Comparison of ENCODE assay signal across 23 mouse cellular contexts in the genomic region with DNA sequence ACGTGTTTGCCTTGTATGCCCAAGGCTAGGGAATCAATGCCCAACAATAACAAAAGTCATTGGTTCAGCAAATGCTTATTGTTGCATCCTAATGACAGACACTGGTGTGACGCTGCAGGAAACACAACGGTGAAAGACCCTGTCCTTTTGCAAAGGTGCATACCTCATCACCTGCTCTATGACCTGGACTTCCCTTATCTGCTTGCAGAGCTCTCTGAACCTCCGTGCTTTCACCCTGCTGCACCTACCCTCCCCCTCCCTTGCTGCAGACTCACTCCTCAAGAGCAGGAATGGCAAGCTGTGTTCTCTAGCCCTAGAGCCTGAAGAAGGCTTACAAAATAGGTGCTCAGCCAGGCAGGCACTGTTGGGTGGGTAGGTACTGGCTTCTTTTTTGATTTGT. TPM values are rescaled to one million over a fixed set of nuclear protein-coding genes. Genes with fewer than 3 reads are reported as not detected.
DNase-seq lines count a peak whose midpoint lies in the region; ATAC-seq and TF ChIP-seq lines count a peak whose summit lies in the region.
"Had no signal": no experiment of that assay in that cellular context is flagged by ENCODE, and none has a peak within 500 bp of the region (broad histone marks: within the 10 kb centered on the region; RNA-seq: fewer than 3 reads in every experiment).

No protein-coding gene starts in this region.

- 0 out of 2 replicates have a peak, but pooled peaks have one; percentile 9 for ATAC-seq in liver, postnatal 0 days
- no peak for ATAC-seq in liver, embryonic 12.5 days
- peak; percentile 64 for ATAC-seq in intestine, postnatal 0 days
- ATAC-seq in stomach, embryonic 16.5 days (ENCODE audit: insufficient read depth, low FRiP score): peak; percentile 51; the same call in 1 of the 2 replicates
- no peak for ATAC-seq in heart, embryonic 11.5 days (replicated peaks; ENCODE audit: insufficient number of reproducible peaks, low FRiP score, low TSS enrichment)
- ATAC-seq: CD4-positive, CD25-positive, alpha-beta regulatory T cell, adult 4 months; forebrain, embryonic 15.5 days had no signal

- H3K4me2 ChIP-seq in liver, postnatal 0 days (ENCODE audit: low read depth, low read length): no peak overlapping the region
- H3K4me2 ChIP-seq in liver, embryonic 12.5 days: no peak overlapping the region
- H3K4me2 ChIP-seq in intestine, postnatal 0 days (replicated peaks; ENCODE audit: low read depth): no peak overlapping the region
- no peak overlapping the region for H3K4me2 ChIP-seq in stomach, embryonic 16.5 days (ENCODE audit: low read depth, low read length)
- H3K4me2 ChIP-seq in heart, embryonic 11.5 days: no peak overlapping the region
- H3K4me2 ChIP-seq: embryonic facial prominence, embryonic 12.5 days; embryonic facial prominence, embryonic 15.5 days; forebrain, embryonic 15.5 days; hindbrain, embryonic 12.5 days; hindbrain, embryonic 15.5 days had no signal

- no peaks in the 10 kb centered on the region for H3K27me3 ChIP-seq in liver, postnatal 0 days (ENCODE audit: insufficient read depth, low read length)
- no peaks in the 10 kb centered on the region for H3K27me3 ChIP-seq in liver, embryonic 12.5 days (replicated peaks)
- H3K27me3 ChIP-seq in intestine, postnatal 0 days (replicated peaks; ENCODE audit: control insufficient read depth, insufficient read depth, low read length): no peaks in the 10 kb centered on the region
- no peaks in the 10 kb centered on the region for H3K27me3 ChIP-seq in stomach, embryonic 16.5 days (ENCODE audit: control insufficient read depth, insufficient read depth, low read length)
- H3K27me3 ChIP-seq in heart, embryonic 11.5 days (ENCODE audit: control insufficient read depth, insufficient read depth, low read length): no peaks in the 10 kb centered on the region
- H3K27me3 ChIP-seq: embryonic facial prominence, embryonic 12.5 days; embryonic facial prominence, embryonic 15.5 days; forebrain, embryonic 15.5 days; hindbrain, embryonic 12.5 days; hindbrain, embryonic 15.5 days had no signal

- TF ChIP-seq CTCF in liver, postnatal 0 days (IDR thresholded peaks at IDR 0.05; ENCODE audit: low read depth): no peak
- TF ChIP-seq CTCF in intestine, postnatal 0 days (IDR thresholded peaks at IDR 0.05; ENCODE audit: low read depth): no peak

- no peak for TF ChIP-seq EP300 in liver, postnatal 0 days (IDR thresholded peaks at IDR 0.05; ENCODE audit: low read depth)

- peaks cover 14% of the 10 kb centered on the region; the same call in 1 of the 2 replicates for H3K4me1 ChIP-seq in liver, postnatal 0 days (ENCODE audit: insufficient read depth)
- H3K4me1 ChIP-seq in liver, embryonic 12.5 days: peaks cover 16% of the 10 kb centered on the region
- no peaks in the 10 kb centered on the region for H3K4me1 ChIP-seq in intestine, postnatal 0 days (replicated peaks; ENCODE audit: control insufficient read depth, insufficient read depth, low read length)
- peaks cover 5% of the 10 kb centered on the region; the same call in 1 of the 2 replicates for H3K4me1 ChIP-seq in stomach, embryonic 16.5 days (ENCODE audit: control insufficient read depth, insufficient read depth, low read length)
- no peaks in the 10 kb centered on the region for H3K4me1 ChIP-seq in heart, embryonic 11.5 days (ENCODE audit: control insufficient read depth, insufficient read depth, low read length)
- H3K4me1 ChIP-seq: embryonic facial prominence, embryonic 12.5 days; embryonic facial prominence, embryonic 15.5 days; forebrain, embryonic 15.5 days; hindbrain, embryonic 12.5 days; hindbrain, embryonic 15.5 days had no signal

- no peak overlapping the region for H3K27ac ChIP-seq in liver, postnatal 0 days (ENCODE audit: low read depth)
- H3K27ac ChIP-seq in liver, embryonic 12.5 days: no peak overlapping the region
- H3K27ac ChIP-seq in intestine, postnatal 0 days (ENCODE audit: low read depth, low read length): peak overlapping the region; percentile 78
- H3K27ac ChIP-seq in stomach, embryonic 16.5 days (ENCODE audit: low read length): no peak overlapping the region
- H3K27ac ChIP-seq in heart, embryonic 11.5 days (ENCODE audit: low read depth, low read length): no peak overlapping the region
- H3K27ac ChIP-seq: embryonic facial prominence, embryonic 12.5 days; embryonic facial prominence, embryonic 15.5 days; forebrain, embryonic 15.5 days; heart, adult 2 months; heart, embryonic 10.5 days; hindbrain, embryonic 12.5 days; hindbrain, embryonic 15.5 days had no signal

- peaks cover 17% of the 10 kb centered on the region for H3K36me3 ChIP-seq in liver, postnatal 0 days (replicated peaks; ENCODE audit: insufficient read depth, low read length)
- peaks cover 35% of the 10 kb centered on the region for H3K36me3 ChIP-seq in liver, embryonic 12.5 days
- peaks cover 18% of the 10 kb centered on the region for H3K36me3 ChIP-seq in intestine, postnatal 0 days (ENCODE audit: control insufficient read depth, insufficient read depth)
- peaks cover 5% of the 10 kb centered on the region for H3K36me3 ChIP-seq in stomach, embryonic 16.5 days (ENCODE audit: control insufficient read depth, insufficient read depth, low read length)
- H3K36me3 ChIP-seq in heart, embryonic 11.5 days (ENCODE audit: control insufficient read depth, insufficient read depth, low read length): peaks cover 13% of the 10 kb centered on the region

- 55% methylated on average over 4 of the region's 4 CpGs for WGBS in liver, postnatal 0 days (ENCODE audit: insufficient replicate concordance)
- WGBS in liver, embryonic 12.5 days (ENCODE audit: insufficient replicate concordance): 58% methylated on average over 4 of the region's 4 CpGs
- WGBS in intestine, postnatal 0 days: 47% methylated on average over 4 of the region's 4 CpGs
- WGBS in stomach, embryonic 16.5 days: 58% methylated on average over 4 of the region's 4 CpGs
- whole genome bisulfite sequencing in heart, embryonic 11.5 days (ENCODE audit: insufficient replicate concordance): 66% methylated on average over 4 of the region's 4 CpGs

- no peak overlapping the region for H3K9ac ChIP-seq in liver, postnatal 0 days (replicated peaks)
- no peak overlapping the region for H3K9ac ChIP-seq in liver, embryonic 12.5 days
- H3K9ac ChIP-seq in intestine, postnatal 0 days (ENCODE audit: low read depth, low read length): no peak overlapping the region
- no peak overlapping the region for H3K9ac ChIP-seq in stomach, embryonic 16.5 days (ENCODE audit: low read length)
- H3K9ac ChIP-seq in heart, embryonic 11.5 days (ENCODE audit: low read depth, low read length): no peak overlapping the region
- H3K9ac ChIP-seq: embryonic facial prominence, embryonic 12.5 days; embryonic facial prominence, embryonic 15.5 days; forebrain, embryonic 15.5 days; hindbrain, embryonic 12.5 days; hindbrain, embryonic 15.5 days had no signal

- no peaks in the 10 kb centered on the region for H3K9me3 ChIP-seq in liver, postnatal 0 days (ENCODE audit: low read length)
- no peaks in the 10 kb centered on the region for H3K9me3 ChIP-seq in liver, embryonic 12.5 days (replicated peaks)
- H3K9me3 ChIP-seq in intestine, postnatal 0 days (ENCODE audit: control insufficient read depth): no peaks in the 10 kb centered on the region
- no peaks in the 10 kb centered on the region for H3K9me3 ChIP-seq in stomach, embryonic 16.5 days (replicated peaks; ENCODE audit: control insufficient read depth, low read length)
- no peaks in the 10 kb centered on the region for H3K9me3 ChIP-seq in heart, embryonic 11.5 days (replicated peaks; ENCODE audit: control insufficient read depth, low read length)
- H3K9me3 ChIP-seq: embryonic facial prominence, embryonic 12.5 days; embryonic facial prominence, embryonic 15.5 days; forebrain, embryonic 15.5 days; heart, embryonic 10.5 days; hindbrain, embryonic 12.5 days; hindbrain, embryonic 15.5 days had no signal

- no peak overlapping the region for H3K4me3 ChIP-seq in liver, postnatal 0 days (ENCODE audit: low read depth, low read length)
- no peak overlapping the region for H3K4me3 ChIP-seq in liver, embryonic 12.5 days
- H3K4me3 ChIP-seq in intestine, postnatal 0 days (ENCODE audit: low read depth, low read length): no peak overlapping the region
- no peak overlapping the region for H3K4me3 ChIP-seq in stomach, embryonic 16.5 days (replicated peaks; ENCODE audit: low read length)
- H3K4me3 ChIP-seq in heart, embryonic 11.5 days (ENCODE audit: low read depth, low read length): no peak overlapping the region
- H3K4me3 ChIP-seq: embryonic facial prominence, embryonic 12.5 days; embryonic facial prominence, embryonic 15.5 days; forebrain, embryonic 15.5 days; heart, adult 2 months; heart, embryonic 10.5 days; hindbrain, embryonic 12.5 days; hindbrain, embryonic 15.5 days had no signal

- no peak for DNase-seq in liver, postnatal 0 days
- DNase-seq in thymus, adult 18-20 months: no peak
- no peak for DNase-seq in left cerebral cortex, adult 9 months (ENCODE audit: low spot score in 2 of 2)
- DNase-seq: adrenal gland, adult 2 months; adrenal gland, postnatal 14 days; cerebellum, adult 11 months; cerebellum, adult 2 months; cerebellum, adult 9-11 months; cerebellum, postnatal 25 days; gastrocnemius, postnatal 10 days; gastrocnemius, postnatal 36 days; heart, adult 2 months had no signal

RNA-seq across cellular contexts. Expression of a gene that starts 15.8 kb away (rescaled TPM):
- polyA plus RNA-seq in liver, postnatal 0 days (2015; fragmentation: Nextera tagmentation; extraction: Ambion mirVana): 154 and 172 TPM in 2 replicates
- 143 and 152 TPM in 2 replicates for polyA plus RNA-seq in liver, embryonic 12.5 days (2016; fragmentation: Nextera tagmentation; extraction: Ambion mirVana)
- 197 and 213 TPM in 2 replicates for polyA plus RNA-seq in intestine, postnatal 0 days (2015; fragmentation: Nextera tagmentation; extraction: Ambion mirVana)
- 202 and 225 TPM in 2 replicates for polyA plus RNA-seq in stomach, embryonic 16.5 days (2015; fragmentation: Nextera tagmentation; extraction: Ambion mirVana)
- polyA plus RNA-seq in heart, embryonic 11.5 days (2014; fragmentation: Nextera tagmentation; extraction: Ambion mirVana): 159 and 197 TPM in 2 replicates

RNA-seq across cellular contexts. Expression of a gene that starts 15.9 kb away (rescaled TPM):
- 17.2 and 18.6 TPM in 2 replicates for polyA plus RNA-seq in liver, postnatal 0 days (2015; fragmentation: Nextera tagmentation; extraction: Ambion mirVana)
- 29.1 and 30.7 TPM in 2 replicates for polyA plus RNA-seq in liver, embryonic 12.5 days (2016; fragmentation: Nextera tagmentation; extraction: Ambion mirVana)
- 33.2 and 35.0 TPM in 2 replicates for polyA plus RNA-seq in intestine, postnatal 0 days (2015; fragmentation: Nextera tagmentation; extraction: Ambion mirVana)
- polyA plus RNA-seq in stomach, embryonic 16.5 days (2015; fragmentation: Nextera tagmentation; extraction: Ambion mirVana): 5.6 and 5.9 TPM in 2 replicates
- 14.2 and 14.4 TPM in 2 replicates for polyA plus RNA-seq in heart, embryonic 11.5 days (2014; fragmentation: Nextera tagmentation; extraction: Ambion mirVana)

RNA-seq across cellular contexts. Expression of a gene that starts 20.5 kb away (rescaled TPM):
- 5.0 and 5.1 TPM in 2 replicates for polyA plus RNA-seq in liver, postnatal 0 days (2015; fragmentation: Nextera tagmentation; extraction: Ambion mirVana)
- polyA plus RNA-seq in liver, embryonic 12.5 days (2016; fragmentation: Nextera tagmentation; extraction: Ambion mirVana): 8.6 and 8.7 TPM in 2 replicates
- 6.1 and 7.0 TPM in 2 replicates for polyA plus RNA-seq in intestine, postnatal 0 days (2015; fragmentation: Nextera tagmentation; extraction: Ambion mirVana)
- polyA plus RNA-seq in stomach, embryonic 16.5 days (2015; fragmentation: Nextera tagmentation; extraction: Ambion mirVana): 11.9 and 12.5 TPM in 2 replicates
- polyA plus RNA-seq in heart, embryonic 11.5 days (2014; fragmentation: Nextera tagmentation; extraction: Ambion mirVana): 15.3 and 17.6 TPM in 2 replicates

RNA-seq across cellular contexts. Expression of a gene that starts 43.6 kb away (rescaled TPM):
- 0.68 and 0.89 TPM in 2 replicates for polyA plus RNA-seq in liver, postnatal 0 days (2015; fragmentation: Nextera tagmentation; extraction: Ambion mirVana)
- 0.87 and 1.0 TPM in 2 replicates for polyA plus RNA-seq in liver, embryonic 12.5 days (2016; fragmentation: Nextera tagmentation; extraction: Ambion mirVana)
- 39.5 and 54.4 TPM in 2 replicates for polyA plus RNA-seq in intestine, postnatal 0 days (2015; fragmentation: Nextera tagmentation; extraction: Ambion mirVana)
- polyA plus RNA-seq in stomach, embryonic 16.5 days (2015; fragmentation: Nextera tagmentation; extraction: Ambion mirVana): 3.5 and 5.9 TPM in 2 replicates
- polyA plus RNA-seq in heart, embryonic 11.5 days (2014; fragmentation: Nextera tagmentation; extraction: Ambion mirVana): 0.74 TPM in 1 of 2 replicates, not detected in the other
- polyA plus RNA-seq: CD4-positive, CD25-positive, alpha-beta regulatory T cell, adult 4 months had no signal

Comparison
In these comparisons a context has a peak if more than half of its experiments do, and no peak if none do; other contexts are left out.
1. ATAC-seq: peak in liver, postnatal 0 days (single experiment), intestine, postnatal 0 days (single experiment) and stomach, embryonic 16.5 days (single experiment); none in liver, embryonic 12.5 days (single experiment) and heart, embryonic 11.5 days (single experiment).